Mouse (Mus musculus) cerebellum, adult 11 months (tissue): ENCODE results near the gene Olfr720.

Experiments
- DNase-seq: peaks from one replicate; pipeline ENCODE4 v3.0.0; 2022

Olfr720 gene

GRCm38 (mm10) chr14:14186738-14187137, at the start of gene Olfr720:
Gene Olfr720 (minus strand): TSS chr14:14186838.
- DNase-seq = no peak
